Mouse (Mus musculus) heart, adult 2 months (tissue): ENCODE results near the gene Setdb1.

ENCODE experiments used
- CTCF ChIP-seq: fragments of 200-600 bp; IDR thresholded peaks from 2 replicates; pipeline ENCODE4 v1.8.1; 2022; ENCODE audit warnings: antibody characterized with exemption, mild to moderate bottlenecking, moderate library complexity
- POLR2A ChIP-seq: fragments of 200-500 bp; IDR thresholded peaks from 2 replicates; pipeline ENCODE4 v1.6.1; 2011; ENCODE audit warnings: mild to moderate bottlenecking, low read depth, low read length, control low read depth; ENCODE audit not compliant: insufficient read depth

GRCm38 (mm10) chr3:95291041-95291440, 66.0 kb downstream of the Setdb1 start:
- TF ChIP-seq POLR2A (no peak), CTCF (no peak)
